Mouse (Mus musculus): Measurements from ENCODE around the gene Ddx31. TPM values are rescaled to one million over a fixed set of nuclear protein-coding genes. Genes with fewer than 3 reads are reported as not detected.

The Ddx31 gene
- total and polyA plus RNA-seq, 3 experiments: 20.9 to 26.0 TPM; not detected in 1

DNA sequence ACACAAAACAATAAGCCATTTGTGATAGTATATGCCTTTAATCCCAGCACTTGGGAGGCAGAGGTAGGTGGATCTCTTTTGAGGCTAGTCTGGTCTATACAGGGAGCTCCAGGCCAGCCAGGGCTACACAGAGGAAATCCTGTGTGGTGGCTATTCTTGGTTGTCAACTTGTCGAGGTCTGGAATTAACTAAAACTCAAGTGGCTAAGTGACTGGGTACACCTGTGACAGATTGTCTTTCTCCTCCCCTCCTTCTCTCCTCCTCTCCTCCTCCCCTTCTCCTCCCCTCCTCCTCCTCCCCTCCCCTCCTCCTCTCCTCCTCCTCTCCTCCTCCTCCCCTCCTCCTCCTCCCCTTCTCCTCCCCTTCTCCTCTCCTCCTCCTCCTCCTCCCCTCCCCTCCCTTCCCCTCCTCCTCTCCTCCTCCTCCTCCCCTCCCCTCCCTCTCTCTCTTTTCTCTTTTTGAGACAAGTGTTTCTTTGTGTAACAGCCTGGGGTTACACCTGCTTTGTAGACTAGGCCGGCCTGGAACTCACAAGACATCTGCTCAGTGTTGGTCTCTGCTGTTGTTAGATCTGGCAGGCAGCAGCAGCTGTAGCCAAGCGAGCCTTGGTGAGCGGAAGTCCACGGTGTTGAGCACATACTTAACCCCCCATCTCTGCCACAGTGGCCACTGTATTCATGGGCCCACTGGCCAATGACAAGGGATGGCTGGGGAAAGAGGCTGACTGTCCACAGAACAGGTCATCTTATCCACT is 29.8 kb upstream of the Ddx31 start:
- no peak overlapping the region for H3K9ac ChIP-seq (ENCODE audit: control insufficient read depth, low read depth, low read length, poor library complexity, severe bottlenecking)
- peaks cover 0 to 2% of the 10 kb centered on the region in 2 experiments; a peak in 3 of 4 replicates for H3K27me3 ChIP-seq (ENCODE audit: control insufficient read depth in 1 of 2, insufficient read depth in 2 of 2, low read length in 2 of 2)
- no peak for DNase-seq (ENCODE audit: low read depth, low spot score)
- no peaks in the 10 kb centered on the region for H3K36me3 ChIP-seq (ENCODE audit: control insufficient read depth in 1 of 2, insufficient read depth in 2 of 2, low read length in 2 of 2)
- no peaks in the 10 kb centered on the region for H3K79me2 ChIP-seq (ENCODE audit: control insufficient read depth, insufficient read depth, low read length, poor library complexity)
- no peak overlapping the region for H3K27ac ChIP-seq (ENCODE audit: control insufficient read depth, low read depth, low read length)
- no peaks in the 10 kb centered on the region for H3K9me3 ChIP-seq (replicated peaks; ENCODE audit: insufficient read depth, low read length)
- H3K4me3 ChIP-seq (ENCODE audit: control insufficient read depth in 1 of 2, insufficient read depth in 1 of 2, low read depth in 2 of 2, low read length in 2 of 2): no peak overlapping the region
- TF ChIP-seq GABPA (IDR thresholded peaks at IDR 0.05; ENCODE audit: low read depth, low read length) (no peak), RAD21 (IDR thresholded peaks at IDR 0.05; ENCODE audit: low read depth, low read length) (no peak), ZC3H11A (IDR thresholded peaks at IDR 0.05; ENCODE audit: low read depth, low read length) (no peak), NELFE (IDR thresholded peaks at IDR 0.05; ENCODE audit: low read depth, low read length) (no peak), JUND (IDR thresholded peaks at IDR 0.05; ENCODE audit: low read depth, low read length) (no peak), KAT2A (conservative IDR thresholded peaks at IDR 0.05; ENCODE audit: low read depth, low read length) (no peak), TBP (IDR thresholded peaks at IDR 0.05; ENCODE audit: low read depth, low read length) (no peak)
- H3K4me1 ChIP-seq (ENCODE audit: control insufficient read depth in 1 of 2, insufficient read depth in 2 of 2, low read length in 2 of 2): no peaks in the 10 kb centered on the region

DNA sequence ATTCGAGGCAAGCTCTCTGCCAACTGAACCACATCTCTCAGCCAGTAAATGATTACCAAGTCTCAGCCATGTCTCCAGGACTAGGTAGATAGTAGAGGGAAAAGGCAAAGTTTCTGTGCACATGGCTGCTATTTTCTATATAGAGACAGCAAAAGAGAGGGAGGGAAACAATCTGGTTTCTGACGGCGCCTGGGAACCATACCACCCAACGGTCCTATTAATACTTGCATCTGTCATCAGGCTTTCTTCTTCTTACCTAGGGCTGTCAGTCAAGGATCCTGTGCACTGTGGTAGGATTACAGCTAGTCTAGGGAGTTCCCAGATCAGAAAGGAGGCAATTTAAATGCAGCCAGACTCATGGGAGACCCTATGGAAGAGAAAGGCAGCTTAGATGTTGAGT is 21.3 kb upstream of the Ddx31 start:
- peaks cover 0 to 1% of the 10 kb centered on the region in 2 experiments; a peak in 1 of 4 replicates for H3K36me3 ChIP-seq (ENCODE audit: control insufficient read depth in 1 of 2, insufficient read depth in 2 of 2, low read length in 2 of 2)
- no peaks in the 10 kb centered on the region for H3K27me3 ChIP-seq (ENCODE audit: control insufficient read depth in 1 of 2, insufficient read depth in 2 of 2, low read length in 2 of 2)
- H3K4me1 ChIP-seq (ENCODE audit: control insufficient read depth in 1 of 2, insufficient read depth in 2 of 2, low read length in 2 of 2): no peaks in the 10 kb centered on the region
- no peak overlapping the region for H3K4me3 ChIP-seq (ENCODE audit: control insufficient read depth in 1 of 2, insufficient read depth in 1 of 2, low read depth in 2 of 2, low read length in 2 of 2)
- no peak overlapping the region for H3K9ac ChIP-seq (ENCODE audit: control insufficient read depth, low read depth, low read length, poor library complexity, severe bottlenecking)
- TF ChIP-seq ZNF384 (IDR thresholded peaks at IDR 0.05; ENCODE audit: low read depth, low read length): no peak
- TF ChIP-seq ZC3H11A (IDR thresholded peaks at IDR 0.05; ENCODE audit: low read depth, low read length): no peak
- TF ChIP-seq CTCF (IDR thresholded peaks at IDR 0.05 in 2 of 3, conservative IDR thresholded peaks at IDR 0.05 in 1 of 3; ENCODE audit: control insufficient read depth in 1 of 3, insufficient read depth in 1 of 3, low read depth in 2 of 3, low read length in 3 of 3, poor library complexity in 1 of 3, severe bottlenecking in 1 of 3): no peak
- TF ChIP-seq NRF1 (IDR thresholded peaks at IDR 0.05; ENCODE audit: insufficient read depth, low read depth, low read length, poor library complexity, severe bottlenecking): no peak
- no peak for TF ChIP-seq TCF12 (IDR thresholded peaks at IDR 0.05; ENCODE audit: low read depth, low read length)
- no peak for TF ChIP-seq USF1 (IDR thresholded peaks at IDR 0.05; ENCODE audit: low read depth, low read length)
- no peak for TF ChIP-seq HCFC1 (IDR thresholded peaks at IDR 0.05; ENCODE audit: low read depth, low read length)
- TF ChIP-seq SIN3A (IDR thresholded peaks at IDR 0.05; ENCODE audit: low read length): no peak
- no peak for TF ChIP-seq POLR2A (IDR thresholded peaks at IDR 0.05; ENCODE audit: control insufficient read depth in 1 of 2, insufficient read depth in 1 of 2, low read depth in 1 of 2, low read length in 2 of 2, poor library complexity in 1 of 2)
- no peak for TF ChIP-seq RAD21 (IDR thresholded peaks at IDR 0.05; ENCODE audit: low read depth, low read length)
- TF ChIP-seq JUND (IDR thresholded peaks at IDR 0.05; ENCODE audit: low read depth, low read length): no peak
- no peak for TF ChIP-seq TAL1 (IDR thresholded peaks at IDR 0.05; ENCODE audit: low read length)
- TF ChIP-seq BHLHE40 (IDR thresholded peaks at IDR 0.05; ENCODE audit: borderline replicate concordance, low read depth, low read length): no peak
- no peak for TF ChIP-seq GABPA (IDR thresholded peaks at IDR 0.05; ENCODE audit: low read depth, low read length)
- TF ChIP-seq SMC3 (IDR thresholded peaks at IDR 0.05; ENCODE audit: low read depth, low read length): no peak
- TF ChIP-seq USF2 (IDR thresholded peaks at IDR 0.05; ENCODE audit: borderline replicate concordance in 1 of 2, insufficient read depth in 1 of 2, low read depth in 1 of 2, low read length in 2 of 2): no peak
- TF ChIP-seq MYC (IDR thresholded peaks at IDR 0.05; ENCODE audit: low read depth, low read length): no peak
- no peak overlapping the region for H3K27ac ChIP-seq (ENCODE audit: control insufficient read depth, low read depth, low read length)
- H3K79me2 ChIP-seq (ENCODE audit: control insufficient read depth, insufficient read depth, low read length, poor library complexity): no peaks in the 10 kb centered on the region
- DNase-seq (ENCODE audit: low read depth, low spot score): no peak
- no peaks in the 10 kb centered on the region for H3K9me3 ChIP-seq (replicated peaks; ENCODE audit: insufficient read depth, low read length)

All from MEL (cell line).